Mouse (Mus musculus) bone marrow, adult 2 months (tissue): ENCODE data around the gene Skor1.

Experiments used
- CTCF ChIP-seq: fragments of 200-500 bp; IDR thresholded peaks from 2 replicates; pipeline ENCODE4 v1.5.1; 2011; ENCODE audit warnings: low read length, control low read depth; ENCODE audit not compliant: control insufficient read depth, insufficient read depth
- POLR2A ChIP-seq: fragments of 200-500 bp; IDR thresholded peaks from 2 replicates; pipeline ENCODE4 v1.6.1; 2011; ENCODE audit warnings: low read depth, mild to moderate bottlenecking, control low read depth, low read length, borderline replicate concordance; ENCODE audit not compliant: control insufficient read depth

GRCm38 (mm10) chr9:63151949-63152348 lies 3.2 kb upstream of the Skor1 start:
- TF ChIP-seq POLR2A (no peak), CTCF (no peak)
